Mouse (Mus musculus) limb, embryonic 10.5 days (tissue): ENCODE measurements around the gene 2010300C02Rik. TPM values are rescaled to one million over a fixed set of nuclear protein-coding genes. Genes with fewer than 3 reads are reported as not detected.

Source experiments
- DNase-seq: peaks from one replicate; pipeline ENCODE4 v3.0.0-alpha.2; 2017; ENCODE audit warnings: low spot score
- H3K27ac ChIP-seq: fragments of 300-500 bp; sonication (generic); 2 replicates; pipeline ENCODE4 v1.5.1; 2016; ENCODE audit warnings: mild to moderate bottlenecking
- H3K27me3 ChIP-seq: fragments of 300-500 bp; sonication (generic); 2 replicates; pipeline ENCODE4 v1.6.1; 2016; ENCODE audit warnings: low read depth, mild to moderate bottlenecking; ENCODE audit not compliant: poor library complexity, severe bottlenecking
- H3K36me3 ChIP-seq: fragments of 300-500 bp; sonication (generic); 2 replicates; pipeline ENCODE4 v1.6.1; 2016; ENCODE audit warnings: mild to moderate bottlenecking, moderate library complexity
- H3K4me1 ChIP-seq: fragments of 300-500 bp; sonication (generic); 2 replicates; pipeline ENCODE4 v1.6.1; 2016
- H3K4me3 ChIP-seq: fragments of 300-500 bp; sonication (generic); 2 replicates; pipeline ENCODE4 v1.5.1; 2016; ENCODE audit warnings: mild to moderate bottlenecking, moderate library complexity
- H3K9me3 ChIP-seq: fragments of 300-500 bp; sonication (generic); replicated peaks from 2 replicates; pipeline ENCODE4 v1.6.1; 2016; ENCODE audit warnings: mild to moderate bottlenecking
- WGBS: fragments of 180-500 bp; shearing (Covaris S2); methylation state at CpG from one replicate; pipeline ENCODE4 v1.1.7; 2016; 5-methylcytosine and 5-hydroxymethylcytosine counted together
- polyA plus RNA-seq: library from polyadenylated mRNA; unstranded; fragments of >200 nt; fragmentation: Nextera tagmentation; extraction: Ambion mirVana; gene quantifications from 2 replicates; pipeline ENCODE4 v1.2.1, GENCODE M21; 2016

Gene 2010300C02Rik
- polyA plus RNA-seq, 1 experiment from 2014 or later: 0.66 TPM

- WGBS: 88% methylated on average over 7 of the region's 7 CpGs
- no peak for DNase-seq
- H3K27me3 ChIP-seq: no peaks in the 10 kb centered on the region
- H3K27ac ChIP-seq: no peak overlapping the region
- no peaks in the 10 kb centered on the region for H3K9me3 ChIP-seq
- H3K4me3 ChIP-seq: no peak overlapping the region
- H3K36me3 ChIP-seq: no peaks in the 10 kb centered on the region
- no peaks in the 10 kb centered on the region for H3K4me1 ChIP-seq
These were observed 42.8 kb downstream of the 2010300C02Rik start for GRCm38 (mm10) chr1:37676967-37677512.

GRCm38 (mm10) chr1:37675444-37675843, 44.4 kb downstream of the 2010300C02Rik start:
- Histone ChIP-seq H3K4me1 (no peaks in the 10 kb centered on the region), H3K9me3 (no peaks in the 10 kb centered on the region), H3K36me3 (no peaks in the 10 kb centered on the region), H3K4me3 (no peak overlapping the region), H3K27ac (no peak overlapping the region), H3K27me3 (no peaks in the 10 kb centered on the region)
- WGBS: 63% methylated on average over 6 of the region's 6 CpGs
- DNase-seq: no peak

GRCm38 (mm10) chr1:37674266-37674665, 45.6 kb downstream of the 2010300C02Rik start:
- Histone ChIP-seq H3K36me3 (no peaks in the 10 kb centered on the region), H3K4me1 (no peaks in the 10 kb centered on the region), H3K27ac (no peak overlapping the region), H3K9me3 (no peaks in the 10 kb centered on the region), H3K27me3 (no peaks in the 10 kb centered on the region), H3K4me3 (no peak overlapping the region)
- 93% methylated on average over 8 of the region's 8 CpGs for WGBS
- no peak for DNase-seq

GRCm38 (mm10) chr1:37671316-37671715, 48.6 kb downstream of the 2010300C02Rik start:
- Histone ChIP-seq H3K27me3 (no peaks in the 10 kb centered on the region), H3K9me3 (no peaks in the 10 kb centered on the region), H3K27ac (no peak overlapping the region), H3K4me3 (no peak overlapping the region), H3K36me3 (no peaks in the 10 kb centered on the region), H3K4me1 (peaks cover 3% of the 10 kb centered on the region; the same call in 1 of the 2 replicates)
- 64% methylated on average over 4 of the region's 4 CpGs for whole genome bisulfite sequencing
- DNase-seq: no peak

GRCm38 (mm10) chr1:37667386-37667785, 52.5 kb downstream of the 2010300C02Rik start:
- H3K36me3 ChIP-seq: no peaks in the 10 kb centered on the region
- H3K27me3 ChIP-seq: no peaks in the 10 kb centered on the region
- no peaks in the 10 kb centered on the region for H3K9me3 ChIP-seq
- no peak overlapping the region for H3K27ac ChIP-seq
- H3K4me3 ChIP-seq: no peak overlapping the region
- no peak for DNase-seq
- H3K4me1 ChIP-seq: peaks cover 12% of the 10 kb centered on the region; the same call in 1 of the 2 replicates
- 86% methylated on average over 6 of the region's 6 CpGs for WGBS

- no peaks in the 10 kb centered on the region for H3K36me3 ChIP-seq
- H3K9me3 ChIP-seq: no peaks in the 10 kb centered on the region
- 52% methylated on average over 10 of the region's 10 CpGs for WGBS
- peaks cover 12% of the 10 kb centered on the region; the same call in 1 of the 2 replicates for H3K4me1 ChIP-seq
- H3K4me3 ChIP-seq: no peak overlapping the region
- no peak for DNase-seq
- no peaks in the 10 kb centered on the region for H3K27me3 ChIP-seq
- no peak overlapping the region for H3K27ac ChIP-seq
These were observed 53.3 kb downstream of the 2010300C02Rik start for GRCm38 (mm10) chr1:37666587-37666986.

- Histone ChIP-seq H3K4me3 (no peak overlapping the region), H3K27ac (no peak overlapping the region), H3K4me1 (peaks cover 12% of the 10 kb centered on the region; the same call in 1 of the 2 replicates), H3K9me3 (no peaks in the 10 kb centered on the region), H3K36me3 (no peaks in the 10 kb centered on the region), H3K27me3 (no peaks in the 10 kb centered on the region)
- no peak for DNase-seq
- WGBS: 67% methylated on average over 14 of the region's 14 CpGs
These were observed 54.2 kb downstream of the 2010300C02Rik start for GRCm38 (mm10) chr1:37665539-37666323.

GRCm38 (mm10) chr1:37664496-37664895, 55.4 kb downstream of the 2010300C02Rik start:
- Histone ChIP-seq H3K4me1 (peaks cover 12% of the 10 kb centered on the region; the same call in 1 of the 2 replicates), H3K36me3 (no peaks in the 10 kb centered on the region), H3K9me3 (no peaks in the 10 kb centered on the region), H3K27me3 (no peaks in the 10 kb centered on the region), H3K4me3 (no peak overlapping the region), H3K27ac (no peak overlapping the region)
- DNase-seq: no peak
- WGBS: 83% methylated on average over 2 of the region's 2 CpGs

GRCm38 (mm10) chr1:37663606-37664005, 56.3 kb downstream of the 2010300C02Rik start:
- no peak for DNase-seq
- WGBS: 86% methylated on average over 5 of the region's 5 CpGs
- Histone ChIP-seq H3K4me3 (no peak overlapping the region), H3K36me3 (no peaks in the 10 kb centered on the region), H3K27me3 (no peaks in the 10 kb centered on the region), H3K27ac (no peak overlapping the region), H3K4me1 (peaks cover 12% of the 10 kb centered on the region; the same call in 1 of the 2 replicates), H3K9me3 (no peaks in the 10 kb centered on the region)

- H3K4me1 ChIP-seq: no peaks in the 10 kb centered on the region
- H3K27ac ChIP-seq: no peak overlapping the region
- H3K9me3 ChIP-seq: no peaks in the 10 kb centered on the region
- no peak for DNase-seq
- no peaks in the 10 kb centered on the region for H3K36me3 ChIP-seq
- H3K27me3 ChIP-seq: no peaks in the 10 kb centered on the region
- no peak overlapping the region for H3K4me3 ChIP-seq
- WGBS: 94% methylated on average over 2 of the region's 2 CpGs
These were observed 63.9 kb downstream of the 2010300C02Rik start for GRCm38 (mm10) chr1:37656017-37656416.

- WGBS: 81% methylated on average over 5 of the region's 5 CpGs
- Histone ChIP-seq H3K9me3 (no peaks in the 10 kb centered on the region), H3K27ac (no peak overlapping the region), H3K4me1 (no peaks in the 10 kb centered on the region), H3K36me3 (no peaks in the 10 kb centered on the region), H3K27me3 (no peaks in the 10 kb centered on the region), H3K4me3 (no peak overlapping the region)
- DNase-seq: no peak
These were observed 65.9 kb downstream of the 2010300C02Rik start for GRCm38 (mm10) chr1:37653992-37654391.

- Histone ChIP-seq H3K9me3 (no peaks in the 10 kb centered on the region), H3K4me1 (no peaks in the 10 kb centered on the region), H3K36me3 (no peaks in the 10 kb centered on the region), H3K27me3 (no peaks in the 10 kb centered on the region), H3K4me3 (no peak overlapping the region), H3K27ac (no peak overlapping the region)
- WGBS: 87% methylated on average over 10 of the region's 10 CpGs
- no peak for DNase-seq
These were observed 72.8 kb downstream of the 2010300C02Rik start for GRCm38 (mm10) chr1:37647066-37647465.

- H3K36me3 ChIP-seq: no peaks in the 10 kb centered on the region
- no peaks in the 10 kb centered on the region for H3K4me1 ChIP-seq
- no peak for DNase-seq
- 92% methylated on average over 16 of the region's 16 CpGs for WGBS
- no peaks in the 10 kb centered on the region for H3K9me3 ChIP-seq
- H3K27me3 ChIP-seq: no peaks in the 10 kb centered on the region
- H3K27ac ChIP-seq: no peak overlapping the region
- no peak overlapping the region for H3K4me3 ChIP-seq
These were observed 75.4 kb downstream of the 2010300C02Rik start for GRCm38 (mm10) chr1:37644501-37644900.
